Mouse (Mus musculus): ENCODE data around the gene Ptpn14.

Ptpn14 gene

GRCm38 (mm10) chr1:189808015-189808414, 79.9 kb downstream of the Ptpn14 start:
- CTCF ChIA-PET, result interaction anchor here (0.6 kb wide), 1 partner anchor 201 kb away, joined by 16 read pairs; no protein-coding TSS in a partner anchor

- CTCF ChIA-PET, result interaction anchor here (0.6 kb wide), 1 partner anchor 202 kb away, joined by 16 read pairs; no protein-coding TSS in a partner anchor
Measured at GRCm38 (mm10) chr1:189808453-189808852, 80.4 kb downstream of the Ptpn14 start.

GRCm38 (mm10) chr1:189811778-189812177, 83.7 kb downstream of the Ptpn14 start:
- CTCF ChIA-PET, result no interaction called here

GRCm38 (mm10) chr1:189814385-189814784, 86.3 kb downstream of the Ptpn14 start:
- CTCF ChIA-PET, result no interaction called here

GRCm38 (mm10) chr1:189817089-189817488, 89.0 kb downstream of the Ptpn14 start:
- CTCF ChIA-PET, result no interaction called here

GRCm38 (mm10) chr1:189817810-189818209, 89.7 kb downstream of the Ptpn14 start:
- CTCF ChIA-PET, result no interaction called here

GRCm38 (mm10) chr1:189820111-189820510, 92.0 kb downstream of the Ptpn14 start:
- CTCF ChIA-PET, result no interaction called here

- CTCF ChIA-PET, result interaction anchor here (0.7 kb wide), 1 partner anchor 26 kb away, joined by 5 read pairs; no protein-coding TSS in a partner anchor
Measured at GRCm38 (mm10) chr1:189824436-189824835, 96.4 kb downstream of the Ptpn14 start.

GRCm38 (mm10) chr1:189830391-189830790, 102.3 kb downstream of the Ptpn14 start:
- CTCF ChIA-PET, result no interaction called here

- CTCF ChIA-PET, result no interaction called here
Measured at GRCm38 (mm10) chr1:189830797-189831232, 102.7 kb downstream of the Ptpn14 start.

- CTCF ChIA-PET, result no interaction called here
Measured at GRCm38 (mm10) chr1:189833351-189833750, 105.3 kb downstream of the Ptpn14 start.

GRCm38 (mm10) chr1:189834166-189834565, 106.1 kb downstream of the Ptpn14 start:
- CTCF ChIA-PET, result no interaction called here

GRCm38 (mm10) chr1:189846319-189846718, 118.3 kb downstream of the Ptpn14 start:
- CTCF ChIA-PET, result no interaction called here

- CTCF ChIA-PET, result no interaction called here
Measured at GRCm38 (mm10) chr1:189849550-189849949, 121.5 kb downstream of the Ptpn14 start.

GRCm38 (mm10) chr1:189852051-189852450, 124.0 kb downstream of the Ptpn14 start:
- CTCF ChIA-PET, result interaction anchor here (0.6 to 1.0 kb wide), 2 partner anchors 15 to 45 kb away, joined by 4 to 7 read pairs; no protein-coding TSS in a partner anchor

- CTCF ChIA-PET, result interaction anchor here (0.6 to 1.0 kb wide), 2 partner anchors 15 to 44 kb away, joined by 4 to 7 read pairs; no protein-coding TSS in a partner anchor
Measured at GRCm38 (mm10) chr1:189852456-189852855, 124.4 kb downstream of the Ptpn14 start.

GRCm38 (mm10) chr1:189854646-189855045, 126.6 kb downstream of the Ptpn14 start:
- CTCF ChIA-PET, result no interaction called here

GRCm38 (mm10) chr1:189855739-189856138, 127.7 kb downstream of the Ptpn14 start:
- CTCF ChIA-PET, result no interaction called here

GRCm38 (mm10) chr1:189858377-189858776, 130.3 kb downstream of the Ptpn14 start:
- CTCF ChIA-PET, result no interaction called here

GRCm38 (mm10) chr1:189860112-189860941, 132.3 kb downstream of the Ptpn14 start:
- CTCF ChIA-PET, result no interaction called here

GRCm38 (mm10) chr1:189860942-189861315, 132.9 kb downstream of the Ptpn14 start:
- CTCF ChIA-PET, result no interaction called here

GRCm38 (mm10) chr1:189863727-189864126, 135.7 kb downstream of the Ptpn14 start:
- CTCF ChIA-PET, result no interaction called here

- CTCF ChIA-PET, result no interaction called here
Measured at GRCm38 (mm10) chr1:189864301-189864700, 136.2 kb downstream of the Ptpn14 start.

Data from spleen, embryonic (tissue).